Mouse (Mus musculus): ENCODE results near the gene Gm20518. TPM values are rescaled to one million over a fixed set of nuclear protein-coding genes. Genes with fewer than 3 reads are reported as not detected.

Gm20518 gene
- polyA plus RNA-seq, 1 experiment: 0.26 TPM

GRCm38 (mm10) chr16:17928627-17929104, 37.2 kb upstream of the Gm20518 start:
- Histone ChIP-seq H3K27ac (ENCODE audit: insufficient read depth, low read length) (peak overlapping the region; percentile 55), H3K4me3 (ENCODE audit: insufficient read depth, low read length) (peak overlapping the region; percentile 69), H3K4me1 (ENCODE audit: control insufficient read depth, insufficient read depth, low read length) (no peaks in the 10 kb centered on the region)
- TF ChIP-seq POLR2A (IDR thresholded peaks at IDR 0.05; ENCODE audit: low read depth, low read length) (0 out of 2 replicates have a peak, but pooled peaks have one; percentile 19), CTCF (IDR thresholded peaks at IDR 0.05; ENCODE audit: borderline replicate concordance, insufficient read depth, low read length) (no peak)

DNA sequence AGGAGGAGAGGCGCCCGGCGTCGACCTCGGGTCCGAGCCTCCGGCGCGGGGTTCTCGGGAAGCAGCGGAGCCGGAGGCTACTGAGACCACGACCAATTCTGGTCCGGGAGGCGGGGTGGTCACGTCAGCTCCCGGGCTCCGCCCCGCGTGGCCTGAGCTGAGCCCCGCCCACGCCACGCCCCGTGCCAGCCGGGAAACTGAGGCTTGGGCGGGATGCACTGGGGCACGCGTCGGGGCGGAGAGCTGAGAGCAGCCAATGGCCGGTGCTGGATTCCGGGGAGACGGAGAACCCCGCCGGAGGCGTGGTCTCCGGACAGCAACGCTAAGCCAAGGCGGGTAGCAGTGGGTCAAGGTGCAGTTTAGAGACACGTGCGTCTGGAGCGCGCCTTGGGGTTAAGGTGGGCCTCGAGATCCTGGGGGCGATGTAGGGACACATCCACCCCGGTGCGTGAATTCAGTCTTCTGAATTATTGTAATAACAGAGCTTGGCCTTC, 36.7 kb upstream of the Gm20518 start, which contains the start of gene Slc25a1:
Gene Slc25a1, minus strand, starts transcription at position 133 of the 494 bp plus-strand sequence.
- peak within 1 kb of the TSS; percentile 57 for H3K27ac ChIP-seq (ENCODE audit: insufficient read depth, low read length)
- H3K4me1 ChIP-seq (ENCODE audit: control insufficient read depth, insufficient read depth, low read length): 0 out of 2 replicates have a peak, but pooled peaks cover 1% of the 10 kb centered on the region
- TF ChIP-seq POLR2A (IDR thresholded peaks at IDR 0.05; ENCODE audit: low read depth, low read length): peak; percentile 59
- no peak for TF ChIP-seq CTCF (IDR thresholded peaks at IDR 0.05; ENCODE audit: borderline replicate concordance, insufficient read depth, low read length)
- H3K4me3 ChIP-seq (ENCODE audit: insufficient read depth, low read length): peak within 1 kb of the TSS; percentile 69

DNA sequence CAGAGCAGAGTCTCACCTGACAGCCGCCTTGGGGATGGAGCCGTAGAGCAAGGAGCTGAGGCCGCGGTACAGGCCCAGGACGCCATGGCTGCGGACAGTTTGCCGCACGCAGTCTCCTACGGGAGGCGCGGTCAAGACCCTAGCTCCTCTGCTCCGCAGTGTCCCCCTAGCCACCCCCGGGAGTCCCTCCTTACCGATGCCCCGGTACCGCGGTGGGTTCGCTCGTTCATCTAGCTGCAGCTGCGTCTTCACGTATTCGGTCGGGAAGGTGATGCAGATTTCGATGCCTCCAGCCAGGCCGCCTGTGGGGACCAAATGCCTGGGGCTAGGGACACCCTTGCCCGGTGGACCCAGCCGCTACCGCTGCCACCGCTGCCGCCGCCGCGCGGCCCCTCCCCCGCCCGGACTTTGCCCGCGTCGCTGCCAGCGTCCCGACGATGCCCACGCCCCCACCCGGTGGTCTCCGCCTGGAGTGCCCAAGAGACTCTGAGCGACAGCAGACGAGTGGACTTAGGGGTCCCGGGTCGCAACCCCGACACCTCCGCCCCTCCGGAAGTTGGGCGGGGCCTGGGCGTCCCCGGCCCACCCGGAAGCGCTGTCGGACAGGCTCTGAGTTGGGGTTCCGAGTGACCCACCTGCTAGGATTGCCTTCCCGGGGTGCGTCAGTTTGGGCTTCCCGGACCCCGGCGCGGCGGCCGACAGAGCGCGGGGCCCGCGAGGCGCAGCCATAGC, 36.0 kb upstream of the Gm20518 start:
- peak overlapping the region; percentile 69 for H3K4me3 ChIP-seq (ENCODE audit: insufficient read depth, low read length)
- peak; percentile 15; the same call in 1 of the 2 replicates for TF ChIP-seq POLR2A (IDR thresholded peaks at IDR 0.05; ENCODE audit: low read depth, low read length)
- no peak for TF ChIP-seq CTCF (IDR thresholded peaks at IDR 0.05; ENCODE audit: borderline replicate concordance, insufficient read depth, low read length)
- 0 out of 2 replicates have a peak, but pooled peaks cover 2% of the 10 kb centered on the region for H3K4me1 ChIP-seq (ENCODE audit: control insufficient read depth, insufficient read depth, low read length)
- peak overlapping the region; percentile 57; the same call in 1 of the 2 replicates for H3K27ac ChIP-seq (ENCODE audit: insufficient read depth, low read length)

DNA sequence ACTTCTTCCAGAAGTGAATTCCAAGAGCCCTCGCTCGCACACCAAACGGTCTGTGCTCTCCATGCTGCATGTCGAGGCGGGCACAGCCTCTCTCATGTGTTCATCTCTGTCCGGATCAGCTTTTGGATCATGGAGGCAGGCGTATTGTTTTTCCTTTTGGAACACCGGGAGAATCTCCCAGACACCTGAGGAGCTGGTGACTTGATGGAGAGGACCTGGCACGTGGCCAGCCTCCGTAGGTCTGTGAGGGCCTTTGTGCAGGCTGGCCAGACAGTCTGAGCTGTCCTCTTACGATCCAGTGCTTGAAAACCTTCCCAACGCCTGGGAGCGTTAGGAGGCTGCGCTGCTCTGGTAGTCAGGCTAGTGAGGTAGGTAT, 30.7 kb upstream of the Gm20518 start:
- peaks cover 5% of the 10 kb centered on the region; the same call in 1 of the 2 replicates for H3K4me1 ChIP-seq (ENCODE audit: control insufficient read depth, insufficient read depth, low read length)
- peak overlapping the region; percentile 84 for H3K4me3 ChIP-seq (ENCODE audit: insufficient read depth, low read length)
- TF ChIP-seq CTCF (IDR thresholded peaks at IDR 0.05; ENCODE audit: borderline replicate concordance, insufficient read depth, low read length) (no peak), POLR2A (IDR thresholded peaks at IDR 0.05; ENCODE audit: low read depth, low read length) (no peak)
- peak overlapping the region; percentile 35 for H3K27ac ChIP-seq (ENCODE audit: insufficient read depth, low read length)

DNA sequence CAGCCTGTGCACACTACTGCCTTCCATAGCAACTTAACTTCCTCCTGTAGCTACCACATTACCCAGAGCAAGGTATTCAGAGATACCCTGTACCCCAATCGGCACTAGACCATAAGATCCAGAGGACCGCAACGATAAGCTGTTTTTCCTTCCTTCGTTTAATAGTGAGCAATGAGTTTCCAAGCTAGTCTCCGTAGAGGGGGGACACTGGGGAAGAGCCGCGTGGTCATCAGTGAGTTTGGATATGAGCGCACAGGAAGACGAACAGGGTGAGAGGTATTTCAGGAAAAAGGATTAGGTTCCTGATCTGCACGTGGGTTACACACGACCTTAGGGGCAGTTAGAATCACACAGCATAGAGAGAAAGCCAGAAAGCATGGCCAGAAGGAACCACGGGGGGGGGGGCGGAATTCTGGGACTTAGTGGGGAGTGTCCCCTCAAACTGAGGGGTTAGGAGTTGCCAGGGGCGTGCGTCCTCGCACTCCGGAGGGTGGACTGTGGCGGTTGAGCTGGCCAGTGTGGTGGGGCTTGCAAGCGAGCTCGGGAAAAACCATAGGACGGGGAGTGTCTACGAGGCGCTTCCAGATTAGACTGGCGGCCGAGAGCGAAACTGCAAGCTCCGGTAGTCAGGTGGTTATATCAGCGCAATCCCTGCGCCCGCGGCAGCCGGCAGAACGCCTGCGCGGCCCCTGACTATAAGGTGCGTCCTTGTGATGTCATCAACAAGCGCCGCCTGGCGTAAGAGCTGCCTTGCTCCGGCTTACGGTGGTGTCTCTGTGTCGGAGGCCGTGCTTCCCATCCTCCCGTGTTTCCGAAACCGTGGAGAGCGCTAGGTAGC, 30.1 kb upstream of the Gm20518 start:
- TF ChIP-seq CTCF (IDR thresholded peaks at IDR 0.05; ENCODE audit: borderline replicate concordance, insufficient read depth, low read length): no peak
- TF ChIP-seq POLR2A (IDR thresholded peaks at IDR 0.05; ENCODE audit: low read depth, low read length): peak; percentile 90
- Histone ChIP-seq H3K27ac (ENCODE audit: insufficient read depth, low read length) (peak overlapping the region; percentile 39), H3K4me1 (ENCODE audit: control insufficient read depth, insufficient read depth, low read length) (peaks cover 5% of the 10 kb centered on the region; the same call in 1 of the 2 replicates), H3K4me3 (ENCODE audit: insufficient read depth, low read length) (peak overlapping the region; percentile 84)

DNA sequence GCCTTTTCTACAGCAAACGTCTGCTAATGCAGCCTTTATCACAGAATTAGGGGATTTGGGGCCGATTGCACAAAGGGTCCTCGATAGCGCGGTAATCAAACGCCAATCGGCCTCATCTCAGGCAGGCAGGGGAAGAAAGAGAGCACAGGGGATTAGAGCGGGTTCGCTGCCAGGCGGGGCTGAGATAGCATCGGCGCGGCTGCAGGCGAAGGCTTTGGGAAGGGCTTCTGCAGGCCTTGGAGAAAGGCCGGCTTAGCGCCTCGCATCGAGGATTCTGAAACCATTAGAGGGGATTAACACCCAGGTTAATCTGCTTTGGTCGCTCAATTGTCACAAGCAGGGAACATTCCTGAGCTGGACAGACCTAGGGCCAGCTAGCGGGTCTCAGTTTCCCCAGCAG, 29.1 kb upstream of the Gm20518 start:
- Histone ChIP-seq H3K4me1 (ENCODE audit: control insufficient read depth, insufficient read depth, low read length) (peaks cover 5% of the 10 kb centered on the region; the same call in 1 of the 2 replicates), H3K4me3 (ENCODE audit: insufficient read depth, low read length) (no peak overlapping the region)

DNA sequence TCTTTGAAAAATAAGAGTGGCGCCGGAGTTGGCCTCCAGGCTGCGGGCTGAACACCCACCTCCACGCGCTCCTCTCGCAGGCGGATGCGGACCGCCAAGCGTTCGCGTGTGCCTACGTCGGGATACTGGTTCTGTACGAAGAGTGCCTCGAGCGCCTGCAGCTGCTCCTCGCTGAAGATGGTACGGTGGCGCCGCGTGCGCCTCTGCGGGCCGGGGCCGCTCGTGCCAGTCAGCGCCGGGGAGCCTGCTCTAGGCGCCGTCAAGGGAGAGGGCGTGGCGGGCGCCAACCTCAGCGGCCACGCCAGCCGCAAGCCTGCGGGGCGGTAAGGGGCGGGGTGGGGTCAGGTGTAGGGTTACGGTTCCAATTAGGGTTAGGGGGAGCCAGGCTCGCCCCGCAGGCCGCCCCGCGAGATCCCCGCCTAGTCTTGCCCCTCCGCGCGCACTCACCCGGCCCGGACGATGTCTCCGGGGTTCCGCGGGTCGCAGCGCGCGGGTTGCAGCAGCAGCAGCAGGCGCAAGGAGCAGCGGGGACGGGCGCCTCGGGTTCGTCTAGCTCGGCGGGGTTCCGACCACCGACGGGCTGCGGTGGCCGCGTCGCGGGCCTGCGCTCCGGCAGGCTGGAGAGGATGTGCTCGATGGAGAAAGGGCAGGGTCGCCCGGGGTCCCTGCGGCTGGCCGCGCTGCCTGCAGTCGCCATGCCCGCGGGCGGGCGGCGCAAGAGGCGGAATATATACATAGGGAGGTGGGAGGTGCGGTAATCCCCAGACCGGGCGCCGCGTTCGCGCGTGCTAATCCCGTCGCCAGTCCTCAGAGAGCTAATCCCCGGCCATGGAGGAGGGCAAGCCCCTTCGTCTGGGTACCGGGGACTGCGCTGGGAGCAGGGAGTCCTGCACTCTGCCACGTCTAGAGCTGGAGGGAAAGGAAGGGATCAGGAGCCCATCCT, 23.1 kb upstream of the Gm20518 start, which contains the start of gene Gsc2:
Gene Gsc2, minus strand, starts transcription at position 753 of the 943 bp plus-strand sequence.
- H3K4me3 ChIP-seq (ENCODE audit: insufficient read depth, low read length): peak within 1 kb of the TSS; percentile 16; the same call in 1 of the 2 replicates
- no peak for TF ChIP-seq POLR2A (IDR thresholded peaks at IDR 0.05; ENCODE audit: low read depth, low read length)
- TF ChIP-seq CTCF (IDR thresholded peaks at IDR 0.05; ENCODE audit: borderline replicate concordance, insufficient read depth, low read length): no peak
- H3K4me1 ChIP-seq (ENCODE audit: control insufficient read depth, insufficient read depth, low read length): peaks cover 5% of the 10 kb centered on the region; the same call in 1 of the 2 replicates
- no peak within 1 kb of the TSS for H3K27ac ChIP-seq (ENCODE audit: insufficient read depth, low read length)

More for the DNA sequence above, 29.1 kb upstream of the Gm20518 start:
- no peak overlapping the region for H3K27ac ChIP-seq (ENCODE audit: insufficient read depth, low read length)
- TF ChIP-seq CTCF (IDR thresholded peaks at IDR 0.05; ENCODE audit: borderline replicate concordance, insufficient read depth, low read length): no peak
- no peak for TF ChIP-seq POLR2A (IDR thresholded peaks at IDR 0.05; ENCODE audit: low read depth, low read length)

DNA sequence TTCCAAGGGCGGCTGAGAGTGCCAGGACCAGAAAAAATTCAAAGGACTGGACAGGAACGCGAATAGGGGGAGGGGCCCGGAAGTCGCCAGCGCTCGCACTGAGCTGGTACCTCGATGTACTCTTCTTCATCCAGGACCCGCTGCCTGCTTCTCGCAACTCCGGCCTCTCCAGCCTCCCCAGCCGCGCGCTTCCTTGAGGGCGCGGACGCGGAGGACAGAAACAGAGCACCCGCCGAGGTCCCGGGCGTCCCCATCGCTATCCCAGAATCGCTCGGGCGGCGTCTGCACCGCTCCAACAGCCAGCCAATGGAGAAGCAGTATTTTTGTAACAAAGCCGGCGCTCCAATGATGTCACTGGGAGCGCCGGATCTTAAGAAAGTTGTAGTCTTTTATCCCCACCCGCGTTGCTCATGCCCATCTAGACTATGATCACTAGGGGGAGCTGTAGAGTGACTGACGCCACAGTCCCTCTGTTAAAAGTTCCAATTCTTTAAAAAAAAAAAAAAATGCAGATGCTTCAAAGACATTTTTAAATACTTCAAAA, 19.7 kb upstream of the Gm20518 start, which contains the start of gene Ess2:
Gene Ess2, minus strand, starts transcription at position 297 of the 544 bp plus-strand sequence.
- TF ChIP-seq CTCF (IDR thresholded peaks at IDR 0.05; ENCODE audit: borderline replicate concordance, insufficient read depth, low read length): peak; percentile 33; the same call in 1 of the 2 replicates
- peak; percentile 62 for TF ChIP-seq POLR2A (IDR thresholded peaks at IDR 0.05; ENCODE audit: low read depth, low read length)
- peak within 1 kb of the TSS; percentile 79 for H3K4me3 ChIP-seq (ENCODE audit: insufficient read depth, low read length)
- H3K4me1 ChIP-seq (ENCODE audit: control insufficient read depth, insufficient read depth, low read length): peaks cover 5% of the 10 kb centered on the region; the same call in 1 of the 2 replicates
- H3K27ac ChIP-seq (ENCODE audit: insufficient read depth, low read length): peak within 1 kb of the TSS; percentile 43; the same call in 1 of the 2 replicates

Data from embryonic fibroblast, embryonic 13.5 days (primary cell).